Mouse (Mus musculus): ENCODE results near the gene Rpl21. TPM values are rescaled to one million over a fixed set of nuclear protein-coding genes. Genes with fewer than 3 reads are reported as not detected.

Rpl21 gene
- 487 and 523 TPM in 2 replicates for polyA plus RNA-seq (2014; fragmentation: Nextera tagmentation; extraction: Ambion mirVana)

- Histone ChIP-seq H3K9ac (ENCODE audit: low read length) (peak within 1 kb of the TSS; percentile 86), H3K4me3 (ENCODE audit: low read depth, low read length) (peak within 1 kb of the TSS; percentile 66), H3K4me2 (ENCODE audit: low read depth) (peak within 1 kb of the TSS; percentile 60), H3K27ac (ENCODE audit: low read depth, low read length) (peak within 1 kb of the TSS; percentile 42; the same call in 1 of the 2 replicates), H3K27me3 (ENCODE audit: control insufficient read depth, insufficient read depth, low read length) (no peaks in the 10 kb centered on the region), H3K36me3 (ENCODE audit: control insufficient read depth, insufficient read depth, low read length) (peaks cover 10% of the 10 kb centered on the region), H3K9me3 (ENCODE audit: control insufficient read depth, low read length) (no peaks in the 10 kb centered on the region), H3K4me1 (ENCODE audit: control insufficient read depth, insufficient read depth, low read length) (peaks cover 6% of the 10 kb centered on the region; the same call in 1 of the 2 replicates)
- under 1% methylated on average over 60 of the region's 60 CpGs for WGBS
- ATAC-seq (ENCODE audit: insufficient read depth, low FRiP score, low TSS enrichment) (peak; percentile 98), DNase-seq (ENCODE audit: low spot score) (peak; percentile 95)
These were observed at the start of gene Rpl21 for GRCm38 (mm10) chr5:146832769-146833448. Rpl21 (plus strand) TSS chr5:146832890.

- Histone ChIP-seq H3K4me3 (ENCODE audit: low read depth, low read length) (no peak overlapping the region), H3K36me3 (ENCODE audit: control insufficient read depth, insufficient read depth, low read length) (no peaks in the 10 kb centered on the region), H3K27me3 (ENCODE audit: control insufficient read depth, insufficient read depth, low read length) (no peaks in the 10 kb centered on the region), H3K9me3 (ENCODE audit: control insufficient read depth, low read length) (no peaks in the 10 kb centered on the region), H3K4me1 (ENCODE audit: control insufficient read depth, insufficient read depth, low read length) (no peaks in the 10 kb centered on the region), H3K4me2 (ENCODE audit: low read depth) (no peak overlapping the region), H3K9ac (ENCODE audit: low read length) (no peak overlapping the region), H3K27ac (ENCODE audit: low read depth, low read length) (no peak overlapping the region)
- WGBS = 94% methylated on average over 10 of the region's 10 CpGs
- ATAC-seq (ENCODE audit: insufficient read depth, low FRiP score, low TSS enrichment) (no peak), DNase-seq (ENCODE audit: low spot score) (no peak)
These were observed 49.4 kb upstream of the Rpl21 start for GRCm38 (mm10) chr5:146783300-146783699.

- Histone ChIP-seq H3K4me3 (ENCODE audit: low read depth, low read length) (no peak overlapping the region), H3K4me1 (ENCODE audit: control insufficient read depth, insufficient read depth, low read length) (no peaks in the 10 kb centered on the region), H3K4me2 (ENCODE audit: low read depth) (no peak overlapping the region), H3K9ac (ENCODE audit: low read length) (no peak overlapping the region), H3K36me3 (ENCODE audit: control insufficient read depth, insufficient read depth, low read length) (no peaks in the 10 kb centered on the region), H3K27ac (ENCODE audit: low read depth, low read length) (no peak overlapping the region), H3K9me3 (ENCODE audit: control insufficient read depth, low read length) (no peaks in the 10 kb centered on the region), H3K27me3 (ENCODE audit: control insufficient read depth, insufficient read depth, low read length) (no peaks in the 10 kb centered on the region)
- ATAC-seq (ENCODE audit: insufficient read depth, low FRiP score, low TSS enrichment) (no peak), DNase-seq (ENCODE audit: low spot score) (no peak)
- 96% methylated on average over 10 of the region's 10 CpGs for WGBS
These were observed 48.8 kb upstream of the Rpl21 start for GRCm38 (mm10) chr5:146783891-146784290.

- Histone ChIP-seq H3K36me3 (ENCODE audit: control insufficient read depth, insufficient read depth, low read length) (no peaks in the 10 kb centered on the region), H3K4me2 (ENCODE audit: low read depth) (no peak overlapping the region), H3K4me3 (ENCODE audit: low read depth, low read length) (no peak overlapping the region), H3K9me3 (ENCODE audit: control insufficient read depth, low read length) (no peaks in the 10 kb centered on the region), H3K4me1 (ENCODE audit: control insufficient read depth, insufficient read depth, low read length) (no peaks in the 10 kb centered on the region; the same call in 1 of the 2 replicates), H3K27ac (ENCODE audit: low read depth, low read length) (no peak overlapping the region), H3K9ac (ENCODE audit: low read length) (no peak overlapping the region), H3K27me3 (ENCODE audit: control insufficient read depth, insufficient read depth, low read length) (no peaks in the 10 kb centered on the region)
- WGBS = 71% methylated on average over 8 of the region's 8 CpGs
- ATAC-seq (ENCODE audit: insufficient read depth, low FRiP score, low TSS enrichment) = no peak
- no peak for DNase-seq (ENCODE audit: low spot score)
These were observed 46.6 kb upstream of the Rpl21 start for GRCm38 (mm10) chr5:146786123-146786522.

GRCm38 (mm10) chr5:146789413-146789812 lies 43.3 kb upstream of the Rpl21 start:
- H3K4me1 ChIP-seq (ENCODE audit: control insufficient read depth, insufficient read depth, low read length) = peaks cover 8% of the 10 kb centered on the region
- ATAC-seq (ENCODE audit: insufficient read depth, low FRiP score, low TSS enrichment) = no peak
- 88% methylated on average over 9 of the region's 9 CpGs for WGBS

GRCm38 (mm10) chr5:146790944-146791343 lies 41.7 kb upstream of the Rpl21 start:
- Histone ChIP-seq H3K27me3 (ENCODE audit: control insufficient read depth, insufficient read depth, low read length) (no peaks in the 10 kb centered on the region), H3K4me3 (ENCODE audit: low read depth, low read length) (no peak overlapping the region), H3K4me1 (ENCODE audit: control insufficient read depth, insufficient read depth, low read length) (peaks cover 8% of the 10 kb centered on the region), H3K9me3 (ENCODE audit: control insufficient read depth, low read length) (no peaks in the 10 kb centered on the region), H3K4me2 (ENCODE audit: low read depth) (no peak overlapping the region), H3K9ac (ENCODE audit: low read length) (no peak overlapping the region), H3K27ac (ENCODE audit: low read depth, low read length) (no peak overlapping the region), H3K36me3 (ENCODE audit: control insufficient read depth, insufficient read depth, low read length) (no peaks in the 10 kb centered on the region)
- ATAC-seq (ENCODE audit: insufficient read depth, low FRiP score, low TSS enrichment) (no peak), DNase-seq (ENCODE audit: low spot score) (no peak)
- 85% methylated on average over 8 of the region's 8 CpGs for WGBS

More at GRCm38 (mm10) chr5:146789413-146789812, 43.3 kb upstream of the Rpl21 start:
- no peak overlapping the region for H3K9ac ChIP-seq (ENCODE audit: low read length)
- no peaks in the 10 kb centered on the region for H3K9me3 ChIP-seq (ENCODE audit: control insufficient read depth, low read length)
- H3K36me3 ChIP-seq (ENCODE audit: control insufficient read depth, insufficient read depth, low read length) = no peaks in the 10 kb centered on the region
- H3K27me3 ChIP-seq (ENCODE audit: control insufficient read depth, insufficient read depth, low read length) = no peaks in the 10 kb centered on the region
- no peak overlapping the region for H3K4me2 ChIP-seq (ENCODE audit: low read depth)
- no peak for DNase-seq (ENCODE audit: low spot score)
- H3K27ac ChIP-seq (ENCODE audit: low read depth, low read length) = no peak overlapping the region
- H3K4me3 ChIP-seq (ENCODE audit: low read depth, low read length) = no peak overlapping the region

GRCm38 (mm10) chr5:146792140-146792791 lies 40.4 kb upstream of the Rpl21 start:
- H3K4me2 ChIP-seq (ENCODE audit: low read depth) = no peak overlapping the region; the same call in 1 of the 2 replicates
- H3K4me1 ChIP-seq (ENCODE audit: control insufficient read depth, insufficient read depth, low read length) = peaks cover 8% of the 10 kb centered on the region

GRCm38 (mm10) chr5:146793630-146794083 lies 39.0 kb upstream of the Rpl21 start:
- peak overlapping the region; percentile 94 for H3K4me3 ChIP-seq (ENCODE audit: low read depth, low read length)
- peak overlapping the region; percentile 93 for H3K9ac ChIP-seq (ENCODE audit: low read length)
- H3K36me3 ChIP-seq (ENCODE audit: control insufficient read depth, insufficient read depth, low read length) = no peaks in the 10 kb centered on the region
- H3K27ac ChIP-seq (ENCODE audit: low read depth, low read length) = no peak overlapping the region; the same call in 1 of the 2 replicates
- DNase-seq (ENCODE audit: low spot score) (no peak), ATAC-seq (ENCODE audit: insufficient read depth, low FRiP score, low TSS enrichment) (no peak)
- H3K9me3 ChIP-seq (ENCODE audit: control insufficient read depth, low read length) = no peaks in the 10 kb centered on the region
- H3K4me2 ChIP-seq (ENCODE audit: low read depth) = peak overlapping the region; percentile 77
- WGBS = 8% methylated on average over 18 of the region's 18 CpGs
- H3K27me3 ChIP-seq (ENCODE audit: control insufficient read depth, insufficient read depth, low read length) = no peaks in the 10 kb centered on the region
- H3K4me1 ChIP-seq (ENCODE audit: control insufficient read depth, insufficient read depth, low read length) = peaks cover 8% of the 10 kb centered on the region

More at GRCm38 (mm10) chr5:146792140-146792791, 40.4 kb upstream of the Rpl21 start:
- no peak overlapping the region for H3K27ac ChIP-seq (ENCODE audit: low read depth, low read length)
- no peaks in the 10 kb centered on the region for H3K9me3 ChIP-seq (ENCODE audit: control insufficient read depth, low read length)
- WGBS = 81% methylated on average over 7 of the region's 7 CpGs
- H3K4me3 ChIP-seq (ENCODE audit: low read depth, low read length) = no peak overlapping the region
- ATAC-seq (ENCODE audit: insufficient read depth, low FRiP score, low TSS enrichment) (no peak), DNase-seq (ENCODE audit: low spot score) (no peak)
- no peak overlapping the region for H3K9ac ChIP-seq (ENCODE audit: low read length)
- H3K36me3 ChIP-seq (ENCODE audit: control insufficient read depth, insufficient read depth, low read length) = no peaks in the 10 kb centered on the region
- no peaks in the 10 kb centered on the region for H3K27me3 ChIP-seq (ENCODE audit: control insufficient read depth, insufficient read depth, low read length)

Measured in neural tube, embryonic 11.5 days (tissue).